Mouse (Mus musculus): ENCODE data around the gene 1700028K03Rik. TPM values are rescaled to one million over a fixed set of nuclear protein-coding genes. Genes with fewer than 3 reads are reported as not detected.

1700028K03Rik gene
- total RNA-seq (2015; ENCODE audit: low replicate concordance) = not detected in 2 replicates
- 0.51 and 0.68 TPM in 2 replicates for total RNA-seq (2017; ENCODE audit: low replicate concordance)

DNA sequence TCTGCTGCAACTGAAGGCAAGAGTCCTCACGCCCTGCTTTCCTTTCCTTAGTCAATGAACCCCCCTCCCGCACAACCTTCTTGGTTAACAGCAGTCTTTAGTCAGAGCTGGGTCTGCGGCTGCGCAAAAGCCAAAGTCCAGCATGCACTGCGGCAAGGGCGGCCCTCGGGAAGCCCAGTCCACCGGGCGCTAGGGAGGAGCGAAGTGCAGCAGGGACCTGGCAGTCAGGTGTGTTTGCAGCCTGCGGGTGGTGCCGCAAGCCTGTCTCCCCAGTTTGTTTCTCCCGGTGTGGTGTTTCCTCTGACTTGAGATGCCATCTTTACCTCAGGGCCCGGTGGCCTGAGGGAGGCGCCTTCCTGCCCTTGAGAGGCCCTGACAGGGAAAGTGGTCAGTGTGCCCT is at the start of gene 1700028K03Rik:
Gene 1700028K03Rik (plus strand): TSS at position 129 of the 400 bp plus-strand sequence.
- no peak for ATAC-seq (replicated peaks; ENCODE audit: low FRiP score, poor library complexity, severe bottlenecking)

DNA sequence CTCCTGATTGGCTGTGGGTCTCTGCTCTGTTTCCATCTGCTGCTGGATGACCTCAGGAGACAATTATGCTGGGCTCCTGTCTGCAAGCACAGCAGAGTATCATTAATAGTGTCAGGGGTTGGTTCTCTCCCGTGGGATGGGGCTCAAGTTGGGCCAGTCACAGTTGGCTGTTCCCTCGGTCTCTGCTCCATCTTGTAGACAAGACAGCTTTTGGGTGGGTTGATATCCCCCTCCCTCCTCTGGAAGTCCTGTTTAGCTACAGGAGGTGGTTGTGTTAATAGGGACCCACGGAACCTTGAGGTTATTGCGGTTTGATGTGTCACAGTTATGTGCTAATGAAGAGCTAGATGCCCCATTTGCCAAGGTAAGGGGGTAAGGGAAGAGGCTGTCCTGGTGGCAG is 45.5 kb upstream of the 1700028K03Rik start:
- ATAC-seq (replicated peaks; ENCODE audit: low FRiP score, poor library complexity, severe bottlenecking) = no peak

DNA sequence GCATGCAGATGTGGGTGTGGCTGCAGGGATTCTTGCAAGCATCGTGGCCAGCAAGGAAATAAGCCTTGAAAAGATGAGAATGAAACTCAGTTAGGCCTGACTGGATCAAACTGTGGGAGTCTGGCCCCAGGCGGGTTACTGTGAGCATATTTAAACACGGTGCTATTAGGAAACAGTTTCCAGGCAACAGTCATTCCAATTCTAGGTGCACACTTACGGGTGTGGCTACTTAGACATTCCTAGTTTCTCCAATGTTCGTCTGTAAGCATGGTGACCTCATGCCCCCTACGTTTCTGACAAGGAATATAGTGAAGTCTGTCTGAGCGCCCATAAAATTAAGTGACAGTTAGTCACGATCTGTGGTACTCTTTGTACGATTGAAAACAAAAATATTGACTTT is 43.5 kb upstream of the 1700028K03Rik start:
- no peak for ATAC-seq (replicated peaks; ENCODE audit: low FRiP score, poor library complexity, severe bottlenecking)

DNA sequence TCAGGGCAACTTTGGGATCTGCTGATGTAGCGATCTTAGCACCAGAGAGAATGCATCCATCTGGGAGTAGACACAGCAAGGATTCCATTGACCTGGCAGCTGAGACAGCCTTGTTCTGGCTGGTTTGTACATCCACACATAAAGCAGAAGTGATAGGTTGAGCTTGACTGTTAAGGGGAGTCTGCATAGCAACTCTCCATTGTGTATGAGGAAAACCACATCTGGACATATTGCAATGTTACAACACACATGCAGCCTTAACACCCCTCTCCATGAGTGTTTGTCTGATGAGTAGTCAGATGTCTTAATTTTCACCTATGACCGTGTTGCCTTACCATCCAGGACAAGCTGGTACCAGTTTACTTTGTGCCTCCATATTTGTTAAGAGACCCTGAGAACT is 42.0 kb upstream of the 1700028K03Rik start:
- ATAC-seq (replicated peaks; ENCODE audit: low FRiP score, poor library complexity, severe bottlenecking) = no peak

DNA sequence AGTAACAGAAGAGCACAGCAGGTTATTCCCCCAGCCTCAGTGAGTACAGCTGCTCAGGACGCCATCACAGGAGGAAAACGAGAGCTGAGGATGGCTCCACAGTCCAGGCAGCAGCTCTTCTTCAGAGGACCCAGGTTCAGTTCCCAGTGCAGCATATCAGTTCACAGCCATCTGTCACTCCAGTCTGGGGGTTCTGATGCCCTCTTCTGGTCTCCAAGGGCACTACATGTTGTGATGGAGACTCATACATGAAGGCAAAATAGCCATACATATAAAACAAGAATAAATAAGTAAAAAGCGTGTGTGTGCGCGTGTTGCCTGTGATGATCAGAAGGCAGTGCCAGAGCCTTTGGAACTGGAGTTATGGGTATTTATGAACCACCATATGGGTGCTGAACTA is 39.8 kb upstream of the 1700028K03Rik start:
- no peak; the same call in 1 of the 2 replicates for ATAC-seq (replicated peaks; ENCODE audit: low FRiP score, poor library complexity, severe bottlenecking)

DNA sequence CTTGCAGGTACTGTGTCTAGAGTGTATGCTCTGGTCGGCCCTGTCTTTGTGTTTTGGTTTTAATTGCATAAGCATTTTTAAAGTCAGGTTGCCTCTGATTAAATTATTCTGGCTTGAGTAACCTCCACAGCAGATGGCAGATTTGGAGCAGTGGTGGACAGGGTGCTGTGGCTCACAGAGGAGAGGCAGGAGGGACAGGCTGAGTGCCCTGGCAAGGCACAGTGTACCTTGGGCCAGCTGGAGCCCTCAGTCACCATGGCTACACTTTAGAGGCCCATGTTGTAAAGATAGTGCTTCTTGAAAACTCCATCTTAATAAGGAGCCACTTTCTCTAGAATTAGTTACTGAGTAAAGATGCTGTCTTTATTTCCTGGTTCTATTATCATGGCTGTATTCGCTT is 38.5 kb upstream of the 1700028K03Rik start:
- no peak for ATAC-seq (replicated peaks; ENCODE audit: low FRiP score, poor library complexity, severe bottlenecking)

DNA sequence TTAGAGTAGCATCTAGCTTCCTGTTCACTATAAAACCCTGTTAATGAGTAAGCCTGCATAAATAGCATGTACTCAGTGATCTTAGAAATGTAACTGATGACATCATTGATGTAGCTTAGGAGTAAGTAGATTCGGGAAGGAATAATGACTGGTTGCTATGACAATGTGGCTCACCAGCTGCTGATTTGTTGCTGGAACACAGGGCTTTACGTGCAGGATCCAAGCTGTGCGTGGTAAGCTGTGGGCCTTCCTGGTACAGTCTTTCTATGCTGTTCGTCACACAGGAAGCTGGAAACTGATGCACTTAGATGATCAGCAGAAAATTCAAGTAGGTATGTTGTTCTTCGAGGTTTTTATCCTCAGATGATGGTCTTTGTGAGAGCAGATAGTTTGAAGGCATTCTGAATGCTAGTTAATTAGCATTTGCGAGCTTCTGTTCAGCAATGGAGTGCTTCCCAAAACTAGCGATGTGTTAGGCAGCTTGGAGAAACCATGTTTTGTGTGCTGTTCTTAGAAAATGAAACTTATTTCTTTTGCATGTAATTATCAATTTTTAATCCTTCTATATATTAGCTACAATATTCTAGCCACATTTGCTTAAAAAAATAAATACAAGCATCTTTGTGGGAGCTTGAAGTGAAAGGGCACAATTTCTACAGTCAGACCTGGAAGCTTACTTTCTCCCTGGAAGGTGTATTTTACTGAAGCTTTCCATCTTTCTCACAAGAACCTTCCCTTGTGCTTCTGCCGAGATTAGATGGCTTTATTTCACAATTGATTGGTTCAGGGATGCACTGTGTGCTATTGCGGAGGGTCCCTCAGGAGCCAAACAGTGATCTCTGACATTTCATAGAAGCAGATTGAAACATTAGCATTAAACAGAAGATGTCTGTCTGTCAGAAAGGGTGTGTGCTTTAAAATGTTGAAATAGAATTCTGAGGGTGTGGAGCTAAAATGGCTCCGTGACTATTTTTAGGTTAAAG is 36.7 kb upstream of the 1700028K03Rik start:
- ATAC-seq (replicated peaks; ENCODE audit: low FRiP score, poor library complexity, severe bottlenecking) = no peak

DNA sequence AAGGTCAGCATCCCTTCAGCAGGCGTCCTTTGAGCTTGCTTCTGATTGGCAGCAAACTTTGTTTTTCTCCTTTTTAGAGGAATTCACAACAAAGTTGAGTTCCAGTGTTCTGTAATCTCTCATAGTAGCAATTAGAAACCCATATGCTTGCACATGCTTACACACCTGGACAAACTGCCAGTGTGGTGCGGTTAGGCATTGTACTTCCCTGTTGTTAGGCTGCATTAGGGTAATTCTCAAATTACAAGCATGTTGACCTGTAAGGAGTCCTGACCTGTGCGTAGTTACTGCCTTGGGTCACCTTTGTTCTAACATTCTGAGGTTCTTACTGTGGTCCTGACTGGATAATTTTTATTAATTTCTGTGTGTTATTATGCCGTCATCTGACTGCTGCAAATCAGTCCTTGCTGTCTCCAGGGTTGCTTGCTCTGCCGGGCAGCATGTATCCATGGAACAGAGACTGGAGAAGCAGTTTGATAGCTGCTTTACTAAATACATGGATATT is 35.7 kb upstream of the 1700028K03Rik start:
- no peak for ATAC-seq (replicated peaks; ENCODE audit: low FRiP score, poor library complexity, severe bottlenecking)

DNA sequence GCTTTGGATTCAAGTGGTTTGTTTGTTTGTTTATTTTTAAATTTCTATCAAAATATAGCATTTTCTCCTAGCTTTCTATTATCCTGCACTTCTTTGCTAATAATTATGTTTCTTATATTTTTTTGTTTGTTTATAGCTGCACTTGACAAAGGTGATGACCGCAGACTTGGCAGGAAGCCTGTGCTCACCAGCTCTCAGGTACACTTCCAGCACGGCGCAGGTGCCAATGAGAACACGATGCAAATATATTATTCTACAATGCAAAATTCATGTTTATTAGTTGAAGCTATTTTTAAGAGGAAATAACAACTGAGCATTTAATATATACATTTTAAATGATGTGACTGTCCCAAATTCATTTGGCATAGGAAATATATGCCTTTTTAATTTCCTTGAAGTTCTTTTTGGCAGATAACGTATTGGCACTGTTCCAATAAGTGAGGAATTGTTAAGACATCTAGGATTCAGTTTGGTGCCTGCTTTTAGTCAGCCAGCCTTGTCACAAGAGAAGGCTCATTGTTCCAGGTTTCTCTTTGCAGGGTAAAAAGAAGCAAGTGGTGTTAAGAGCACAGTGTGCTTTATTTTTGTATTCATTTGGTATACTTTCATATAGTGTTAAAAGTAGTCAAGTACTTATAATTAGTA is 34.5 kb upstream of the 1700028K03Rik start:
- no peak for ATAC-seq (replicated peaks; ENCODE audit: low FRiP score, poor library complexity, severe bottlenecking)

DNA sequence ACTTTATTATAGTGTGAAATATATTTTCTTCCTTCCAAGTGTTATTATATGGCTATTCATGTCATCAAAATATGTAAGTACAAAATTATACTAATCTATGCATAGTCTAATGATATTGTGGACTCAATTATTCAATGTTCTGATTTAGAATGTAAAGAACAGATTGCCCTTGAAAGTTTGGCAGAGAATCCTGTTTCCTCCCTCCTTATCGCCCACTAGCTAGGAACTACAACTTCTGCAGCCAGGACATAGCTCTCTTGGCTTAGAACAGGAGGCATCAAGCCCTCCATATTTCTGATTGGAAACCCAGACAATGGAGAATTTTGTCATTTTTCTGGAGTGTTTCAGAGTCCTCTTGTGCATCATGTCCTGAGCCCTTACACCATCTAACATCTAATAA is 33.8 kb upstream of the 1700028K03Rik start:
- no peak for ATAC-seq (replicated peaks; ENCODE audit: low FRiP score, poor library complexity, severe bottlenecking)

DNA sequence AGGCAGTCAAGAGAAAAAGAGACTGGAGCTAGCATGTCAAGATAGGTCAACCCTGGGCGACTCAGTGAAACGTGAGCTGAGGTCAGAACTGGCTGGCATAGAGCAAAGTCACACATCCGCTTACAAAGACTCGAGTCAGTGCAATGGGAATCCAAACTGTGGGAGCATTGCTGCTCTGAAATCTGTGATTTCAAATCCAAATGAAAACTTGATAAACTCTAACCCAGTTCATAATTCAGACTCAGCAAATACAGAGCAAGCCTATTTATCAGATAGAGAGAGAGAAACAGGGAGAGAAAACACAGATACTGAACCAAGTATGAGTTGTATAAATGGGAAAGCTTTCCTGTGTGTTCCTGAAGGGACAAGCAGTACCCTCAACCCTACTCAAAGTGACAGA is 27.2 kb upstream of the 1700028K03Rik start, which contains the start of gene Gm42669:
Gene Gm42669 (plus strand): TSS at position 301 of the 400 bp plus-strand sequence.
- no peak for ATAC-seq (replicated peaks; ENCODE audit: low FRiP score, poor library complexity, severe bottlenecking)

DNA sequence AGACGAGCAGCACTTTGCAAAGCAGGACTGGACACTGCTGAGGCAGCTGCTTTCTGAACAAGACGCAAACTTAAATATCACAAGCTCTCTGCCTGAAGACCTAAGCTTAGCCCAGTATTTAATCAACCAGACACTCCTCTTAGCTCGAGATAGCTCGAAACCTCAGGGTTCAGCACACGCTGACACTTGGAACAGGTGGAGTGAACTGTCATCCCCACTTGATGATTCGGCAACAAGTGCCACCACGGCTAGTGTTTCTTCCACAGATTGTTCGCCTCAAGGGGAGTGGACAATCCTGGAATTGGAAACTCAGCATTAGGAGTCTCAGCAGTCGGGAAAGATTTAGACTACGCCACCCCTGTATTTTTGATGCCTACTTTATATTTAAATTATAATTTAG is 24.0 kb upstream of the 1700028K03Rik start:
- ATAC-seq (replicated peaks; ENCODE audit: low FRiP score, poor library complexity, severe bottlenecking) = no peak

DNA sequence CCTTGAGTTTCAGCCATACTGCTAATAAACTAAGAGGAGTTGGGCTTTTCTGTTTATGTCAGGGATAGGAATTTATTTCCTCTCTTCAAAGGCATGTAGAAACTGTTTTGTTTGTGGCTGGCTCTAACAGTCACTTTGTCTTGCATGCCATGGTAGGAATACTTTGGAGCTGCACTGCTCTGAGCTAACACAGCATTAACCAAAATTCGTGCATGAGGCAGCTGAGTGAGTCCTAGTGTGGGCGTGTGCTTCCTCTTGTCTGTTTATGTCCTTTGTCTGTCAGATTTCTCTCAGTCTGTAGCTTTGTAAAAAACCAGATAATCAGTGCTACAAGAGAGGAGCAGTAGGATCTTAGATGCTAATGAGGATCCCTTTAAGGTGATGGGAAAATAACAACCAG is 23.2 kb upstream of the 1700028K03Rik start:
- ATAC-seq (replicated peaks; ENCODE audit: low FRiP score, poor library complexity, severe bottlenecking) = no peak

DNA sequence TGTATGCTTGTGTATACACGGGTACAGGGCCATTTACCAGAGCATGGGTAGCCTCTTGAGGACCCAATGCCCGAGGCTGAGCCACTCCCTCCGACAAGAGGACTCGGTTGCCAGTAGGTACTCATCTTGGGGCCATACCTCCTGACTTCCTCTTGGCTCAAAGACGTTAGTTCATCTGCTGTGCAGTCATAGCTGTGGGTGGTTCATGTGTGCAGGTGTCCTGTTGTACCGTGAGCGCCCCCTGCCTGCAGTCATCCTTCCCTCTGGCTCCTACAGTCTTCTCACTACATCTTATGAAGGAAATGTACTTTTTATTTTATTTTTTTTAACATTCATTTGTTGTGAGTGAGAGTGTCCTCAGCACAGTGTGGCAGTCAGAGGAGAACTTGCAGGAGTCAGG is 20.9 kb upstream of the 1700028K03Rik start:
- ATAC-seq (replicated peaks; ENCODE audit: low FRiP score, poor library complexity, severe bottlenecking) = peak; percentile 87

DNA sequence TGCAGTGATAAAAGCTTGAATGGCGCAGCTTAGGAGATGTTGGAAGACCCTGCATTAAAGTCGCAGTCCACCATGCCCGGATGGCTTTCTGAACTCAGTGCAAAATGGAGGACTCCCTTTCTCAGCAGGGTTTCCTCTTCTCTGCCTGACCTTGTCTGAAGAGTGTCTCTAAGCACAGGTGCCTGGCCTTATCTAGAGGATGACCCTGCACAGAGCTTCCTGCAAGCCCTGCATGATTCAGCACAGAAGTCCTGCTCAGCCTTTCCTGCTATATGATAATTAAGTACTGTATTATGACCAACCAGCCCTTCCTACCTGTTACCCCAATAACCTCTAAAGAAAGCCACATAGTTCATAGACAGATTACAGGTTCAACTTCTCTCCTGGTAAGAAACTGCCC is 19.1 kb upstream of the 1700028K03Rik start:
- no peak for ATAC-seq (replicated peaks; ENCODE audit: low FRiP score, poor library complexity, severe bottlenecking)

DNA sequence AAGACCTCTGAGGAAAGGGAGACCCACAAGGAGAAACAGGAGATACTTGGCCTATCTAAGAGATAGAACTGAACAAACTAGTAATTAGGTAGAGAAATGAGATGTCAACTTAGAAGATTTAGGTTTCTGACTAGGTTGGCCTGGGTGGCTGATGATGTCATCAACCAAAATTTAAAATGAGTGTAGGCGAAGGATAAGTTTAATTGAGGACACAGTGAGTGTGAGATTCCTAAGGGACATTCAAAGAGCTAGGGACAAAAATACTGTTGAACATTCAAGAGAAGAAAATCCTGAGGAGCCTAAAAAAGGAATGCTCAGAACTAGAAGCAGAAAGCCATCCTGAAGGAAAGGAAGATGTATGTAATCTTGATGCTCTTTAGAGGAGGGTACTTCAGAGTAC is 18.4 kb upstream of the 1700028K03Rik start:
- ATAC-seq (replicated peaks; ENCODE audit: low FRiP score, poor library complexity, severe bottlenecking) = no peak

DNA sequence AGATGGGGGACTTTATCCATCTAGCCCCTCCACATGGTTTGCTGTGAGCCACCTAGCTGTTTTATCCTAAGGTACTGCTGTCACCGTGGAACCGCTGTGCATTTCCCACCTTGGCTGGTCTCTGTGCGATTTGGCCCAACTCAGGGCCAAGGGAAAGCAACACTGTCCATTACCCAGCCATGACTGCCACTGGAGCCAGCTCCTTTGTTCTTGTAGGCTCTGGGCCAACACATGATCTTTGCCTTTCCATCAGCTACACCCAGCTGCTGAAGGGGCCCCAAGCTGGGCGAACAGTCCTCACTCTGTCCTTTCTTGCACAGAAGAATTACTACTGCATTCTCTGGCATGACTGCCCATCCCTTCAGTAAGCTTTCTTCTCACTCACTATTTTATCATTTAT is 15.9 kb upstream of the 1700028K03Rik start:
- no peak for ATAC-seq (replicated peaks; ENCODE audit: low FRiP score, poor library complexity, severe bottlenecking)

DNA sequence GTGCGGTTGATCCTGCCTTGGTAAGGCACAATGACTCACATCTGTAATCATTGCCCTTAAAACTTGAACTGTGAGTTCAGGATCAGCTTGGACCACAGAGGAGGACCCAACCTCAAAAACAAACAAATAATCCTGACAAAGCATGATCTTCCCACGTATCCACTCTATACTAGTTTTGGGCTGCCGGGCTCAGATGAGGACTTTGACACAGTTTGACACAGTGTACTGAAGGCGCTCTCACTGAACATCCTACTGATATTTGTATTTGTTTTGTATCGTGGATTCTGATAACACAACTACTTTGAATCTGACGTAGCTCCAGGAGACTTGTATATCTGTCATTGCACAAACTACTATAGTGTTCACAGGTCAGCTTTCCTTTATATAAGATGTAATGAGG is 13.1 kb upstream of the 1700028K03Rik start:
- no peak for ATAC-seq (replicated peaks; ENCODE audit: low FRiP score, poor library complexity, severe bottlenecking)

DNA sequence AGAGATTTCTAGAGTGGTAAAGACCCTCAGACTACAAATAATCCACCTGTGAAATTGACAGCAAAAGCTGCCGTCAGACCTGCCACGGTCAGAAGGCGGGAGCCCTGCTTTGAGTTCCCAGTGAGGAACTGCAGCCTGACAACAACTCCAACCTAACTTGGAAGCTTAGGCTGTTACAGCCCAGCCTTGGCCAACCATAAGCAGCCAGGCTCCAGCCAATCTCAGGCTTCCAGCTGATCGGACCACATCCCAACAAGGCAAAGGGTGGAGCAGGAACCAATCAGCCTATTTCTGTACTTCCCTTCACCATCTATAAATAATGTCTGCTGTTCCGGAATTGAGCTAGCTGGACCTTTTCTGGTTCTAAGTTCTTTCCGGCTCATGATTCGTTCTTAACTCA is 12.6 kb upstream of the 1700028K03Rik start:
- ATAC-seq (replicated peaks; ENCODE audit: low FRiP score, poor library complexity, severe bottlenecking) = no peak

DNA sequence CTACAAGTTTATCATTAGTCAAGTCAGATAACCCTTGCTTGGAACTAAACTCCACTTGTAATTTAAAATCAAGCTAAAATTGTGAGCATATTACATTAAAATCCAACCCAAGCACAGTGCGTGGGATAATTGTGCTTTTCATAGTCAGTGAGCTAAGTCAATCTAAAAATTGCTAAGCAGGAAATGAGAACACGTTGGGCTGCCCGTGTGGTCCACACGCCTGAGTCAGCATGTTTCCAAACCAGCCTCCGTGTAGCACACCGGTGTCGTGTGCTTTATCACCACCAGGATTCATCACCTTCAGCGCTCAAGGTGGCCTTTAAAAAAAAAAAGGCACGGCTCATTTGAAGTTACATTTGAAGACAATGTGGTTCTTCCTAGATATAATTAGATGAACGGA is 10.2 kb upstream of the 1700028K03Rik start:
- ATAC-seq (replicated peaks; ENCODE audit: low FRiP score, poor library complexity, severe bottlenecking) = no peak

DNA sequence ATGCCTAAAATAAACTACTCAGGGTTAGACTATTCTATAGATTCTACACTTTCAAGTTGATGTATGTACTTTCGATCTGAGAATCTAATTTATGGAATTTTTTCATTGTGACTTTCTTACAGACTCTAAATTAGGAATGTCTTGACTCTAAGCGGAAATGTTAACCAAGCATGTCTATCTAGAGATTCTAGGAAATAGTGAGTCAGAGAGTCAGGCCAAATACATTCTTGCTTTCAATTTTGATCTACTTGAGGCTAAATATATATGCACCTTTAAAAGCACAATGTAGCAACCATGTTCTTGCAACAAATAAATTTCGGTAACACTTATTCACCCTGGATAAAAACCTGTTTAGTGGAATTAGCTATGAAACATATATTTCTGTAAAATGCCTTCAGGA is 5.7 kb upstream of the 1700028K03Rik start:
- ATAC-seq (replicated peaks; ENCODE audit: low FRiP score, poor library complexity, severe bottlenecking) = no peak

Data from erythroid progenitor cell, adult 5-6 weeks (primary cell).